Mouse (Mus musculus): ENCODE measurements at regions not wholly inside any gene's neighbourhood (a gene's known extent, or its start where the extent isn't known, plus 50 kb on each side); places are given as distances from the start of the nearest gene placed in this dataset.
A peak's percentile ranks its signal among the peaks of the same experiment; 100 is the strongest.

- in situ Hi-C loops (cut with MboI; ENCODE audit: low sequenced_read_pairs in 2 of 2, unreplicated experiment in 2 of 2) = no loop called here
- Histone ChIP-seq H3K9me3 (ENCODE audit: control insufficient read depth, insufficient read depth, low read depth, low read length) (no peaks in the 10 kb centered on the region), H3K4me1 (ENCODE audit: control insufficient read depth in 2 of 2, insufficient read depth in 2 of 2, low read length in 2 of 2, poor library complexity in 1 of 2) (peaks cover 9 to 13% of the 10 kb centered on the region in 2 experiments), H3K4me3 (ENCODE audit: insufficient read depth in 1 of 2, low read depth in 1 of 2, low read length in 2 of 2, poor library complexity in 1 of 2, severe bottlenecking in 1 of 2) (no peak overlapping the region), H3K9ac (ENCODE audit: insufficient read depth, low read depth, low read length, poor library complexity, severe bottlenecking) (no peak overlapping the region), H3K36me3 (ENCODE audit: control insufficient read depth, insufficient read depth, low read length, poor library complexity, severe bottlenecking) (no peaks in the 10 kb centered on the region), H3K27ac (ENCODE audit: insufficient read depth, low read depth, low read length, poor library complexity, severe bottlenecking) (peak overlapping the region; percentile 20; the same call in 1 of the 2 replicates)
- DNase-seq (ENCODE audit: low read depth, low spot score) = peak; percentile 67
- TF ChIP-seq ZC3H11A (IDR thresholded peaks at IDR 0.05; ENCODE audit: borderline replicate concordance, low read depth, low read length) (no peak), ZNF384 (IDR thresholded peaks at IDR 0.05; ENCODE audit: low read depth, low read length) (no peak), CHD2 (IDR thresholded peaks at IDR 0.05; ENCODE audit: low read depth, low read length) (no peak), MAFK (IDR thresholded peaks at IDR 0.05; ENCODE audit: insufficient read depth, low read depth, low read length) (no peak), HCFC1 (IDR thresholded peaks at IDR 0.05; ENCODE audit: borderline replicate concordance, insufficient read depth, low read length) (no peak)
These were observed 127.7 kb downstream of the Emx2 start for GRCm38 (mm10) chr19:59585835-59586234.

DNA sequence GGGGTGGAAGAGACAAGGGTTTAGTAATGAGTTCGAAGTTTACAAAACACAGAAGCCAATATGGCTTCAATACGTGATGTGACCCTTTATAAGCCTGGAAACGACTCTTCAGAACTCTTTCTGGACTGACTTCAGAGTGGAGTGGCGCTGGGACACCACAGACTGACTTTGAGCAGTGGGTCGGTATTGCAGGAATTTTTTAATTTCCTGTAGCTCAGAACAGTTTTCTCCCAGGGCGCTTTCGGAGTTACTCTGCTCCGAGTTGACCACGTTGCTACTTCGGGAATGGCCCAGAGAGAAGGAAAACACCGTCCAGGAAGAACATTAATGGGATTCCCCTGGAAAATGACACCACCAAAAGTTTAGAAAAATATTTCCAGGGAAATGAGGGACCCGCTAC is 129.1 kb downstream of the Emx2 start:
- H3K4me3 ChIP-seq (ENCODE audit: insufficient read depth in 1 of 2, low read depth in 1 of 2, low read length in 2 of 2, poor library complexity in 1 of 2, severe bottlenecking in 1 of 2) = no peak overlapping the region
- H3K9ac ChIP-seq (ENCODE audit: insufficient read depth, low read depth, low read length, poor library complexity, severe bottlenecking) = no peak overlapping the region
- in situ Hi-C loops (cut with MboI; ENCODE audit: low sequenced_read_pairs in 2 of 2, unreplicated experiment in 2 of 2) = no loop called here
- H3K4me1 ChIP-seq (ENCODE audit: control insufficient read depth in 2 of 2, insufficient read depth in 2 of 2, low read length in 2 of 2, poor library complexity in 1 of 2) = peaks cover 7 to 13% of the 10 kb centered on the region in 2 experiments
- H3K36me3 ChIP-seq (ENCODE audit: control insufficient read depth, insufficient read depth, low read length, poor library complexity, severe bottlenecking) = no peaks in the 10 kb centered on the region
- TF ChIP-seq MAFK (IDR thresholded peaks at IDR 0.05; ENCODE audit: insufficient read depth, low read depth, low read length) (no peak), HCFC1 (IDR thresholded peaks at IDR 0.05; ENCODE audit: borderline replicate concordance, insufficient read depth, low read length) (no peak), CHD2 (IDR thresholded peaks at IDR 0.05; ENCODE audit: low read depth, low read length) (no peak), ZNF384 (IDR thresholded peaks at IDR 0.05; ENCODE audit: low read depth, low read length) (no peak)
- no peaks in the 10 kb centered on the region for H3K9me3 ChIP-seq (ENCODE audit: control insufficient read depth, insufficient read depth, low read depth, low read length)
- no peak for DNase-seq (ENCODE audit: low read depth, low spot score)
- no peak overlapping the region for H3K27ac ChIP-seq (ENCODE audit: insufficient read depth, low read depth, low read length, poor library complexity, severe bottlenecking)

DNA sequence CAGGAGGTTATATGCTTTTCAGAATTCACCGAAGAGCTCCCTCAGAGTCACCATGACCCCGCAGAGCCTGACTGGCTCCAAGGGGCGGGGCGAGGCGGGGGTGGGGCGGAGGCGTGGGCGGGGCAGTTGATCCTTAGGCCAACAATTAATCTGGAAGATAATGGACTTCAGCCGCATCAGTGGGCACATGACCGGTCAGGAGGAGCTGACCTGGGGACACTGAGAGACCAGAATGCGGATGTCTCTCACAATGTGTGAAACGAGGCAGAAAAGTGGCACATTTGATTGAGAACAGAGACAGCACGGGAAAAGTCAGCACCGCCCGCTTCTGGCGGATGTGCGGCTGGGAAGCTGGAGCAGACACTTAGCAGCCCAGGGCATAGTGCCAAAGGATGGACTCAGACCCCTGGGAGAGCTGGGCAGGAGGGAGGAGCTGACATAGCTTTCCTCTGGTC is 129.9 kb downstream of the Emx2 start:
- DNase-seq (ENCODE audit: low read depth, low spot score) = peak; percentile 30
- Histone ChIP-seq H3K4me3 (ENCODE audit: insufficient read depth in 1 of 2, low read depth in 1 of 2, low read length in 2 of 2, poor library complexity in 1 of 2, severe bottlenecking in 1 of 2) (peak overlapping the region; percentile 12 to 42; a peak in 3 of 4 replicates), H3K9me3 (ENCODE audit: control insufficient read depth, insufficient read depth, low read depth, low read length) (no peaks in the 10 kb centered on the region), H3K4me1 (ENCODE audit: control insufficient read depth in 2 of 2, insufficient read depth in 2 of 2, low read length in 2 of 2, poor library complexity in 1 of 2) (peaks cover 7 to 13% of the 10 kb centered on the region in 2 experiments), H3K9ac (ENCODE audit: insufficient read depth, low read depth, low read length, poor library complexity, severe bottlenecking) (no peak overlapping the region), H3K27ac (ENCODE audit: insufficient read depth, low read depth, low read length, poor library complexity, severe bottlenecking) (no peak overlapping the region), H3K36me3 (ENCODE audit: control insufficient read depth, insufficient read depth, low read length, poor library complexity, severe bottlenecking) (no peaks in the 10 kb centered on the region)
- TF ChIP-seq ZNF384 (IDR thresholded peaks at IDR 0.05; ENCODE audit: low read depth, low read length) (no peak), CHD2 (IDR thresholded peaks at IDR 0.05; ENCODE audit: low read depth, low read length) (no peak), ZC3H11A (IDR thresholded peaks at IDR 0.05; ENCODE audit: borderline replicate concordance, low read depth, low read length) (no peak), MAFK (IDR thresholded peaks at IDR 0.05; ENCODE audit: insufficient read depth, low read depth, low read length) (no peak), HCFC1 (IDR thresholded peaks at IDR 0.05; ENCODE audit: borderline replicate concordance, insufficient read depth, low read length) (no peak)
- in situ Hi-C loops (cut with MboI; ENCODE audit: low sequenced_read_pairs in 2 of 2, unreplicated experiment in 2 of 2) = no loop called here

- Histone ChIP-seq H3K9ac (ENCODE audit: insufficient read depth, low read depth, low read length, poor library complexity, severe bottlenecking) (no peak overlapping the region), H3K36me3 (ENCODE audit: control insufficient read depth, insufficient read depth, low read length, poor library complexity, severe bottlenecking) (no peaks in the 10 kb centered on the region), H3K4me3 (ENCODE audit: insufficient read depth in 1 of 2, low read depth in 1 of 2, low read length in 2 of 2, poor library complexity in 1 of 2, severe bottlenecking in 1 of 2) (no peak overlapping the region), H3K4me1 (ENCODE audit: control insufficient read depth in 2 of 2, insufficient read depth in 2 of 2, low read length in 2 of 2, poor library complexity in 1 of 2) (peaks cover 7 to 11% of the 10 kb centered on the region in 2 experiments), H3K9me3 (ENCODE audit: control insufficient read depth, insufficient read depth, low read depth, low read length) (no peaks in the 10 kb centered on the region), H3K27ac (ENCODE audit: insufficient read depth, low read depth, low read length, poor library complexity, severe bottlenecking) (no peak overlapping the region)
- no peak for TF ChIP-seq ZNF384 (IDR thresholded peaks at IDR 0.05; ENCODE audit: low read depth, low read length)
- 0 out of 2 replicates have a peak, but pooled peaks have one; percentile 28 for TF ChIP-seq MAFK (IDR thresholded peaks at IDR 0.05; ENCODE audit: insufficient read depth, low read depth, low read length)
- in situ Hi-C loops (cut with MboI; ENCODE audit: low sequenced_read_pairs in 2 of 2, unreplicated experiment in 2 of 2) = no loop called here
- DNase-seq (ENCODE audit: low read depth, low spot score) = no peak
These were observed 131.8 kb downstream of the Emx2 start for GRCm38 (mm10) chr19:59590021-59590420.

DNA sequence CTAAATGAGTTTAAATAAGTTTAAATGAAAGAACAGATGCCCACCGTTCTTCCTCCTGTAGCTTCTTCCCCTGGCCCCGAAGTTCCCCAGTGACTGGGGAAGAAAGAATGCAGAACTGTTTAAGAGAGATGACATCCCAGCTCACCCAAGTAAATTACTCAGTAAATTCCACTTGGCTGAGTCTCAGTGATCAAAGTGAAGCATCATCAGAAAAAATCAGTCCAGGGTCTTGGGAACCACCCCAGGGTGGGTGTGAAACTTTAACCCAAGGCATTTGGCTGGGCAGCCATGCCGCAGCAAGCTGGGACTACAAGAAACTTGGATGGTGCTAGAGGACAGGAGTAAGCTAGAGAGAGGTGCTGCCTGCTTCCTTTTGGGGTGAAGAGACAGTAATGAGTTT is 133.9 kb downstream of the Emx2 start:
- Histone ChIP-seq H3K9ac (ENCODE audit: insufficient read depth, low read depth, low read length, poor library complexity, severe bottlenecking) (no peak overlapping the region), H3K4me1 (ENCODE audit: control insufficient read depth in 2 of 2, insufficient read depth in 2 of 2, low read length in 2 of 2, poor library complexity in 1 of 2) (peaks cover 0 to under 1% of the 10 kb centered on the region in 2 experiments; a peak in 2 of 4 replicates), H3K27ac (ENCODE audit: insufficient read depth, low read depth, low read length, poor library complexity, severe bottlenecking) (no peak overlapping the region), H3K36me3 (ENCODE audit: control insufficient read depth, insufficient read depth, low read length, poor library complexity, severe bottlenecking) (no peaks in the 10 kb centered on the region), H3K9me3 (ENCODE audit: control insufficient read depth, insufficient read depth, low read depth, low read length) (no peaks in the 10 kb centered on the region), H3K4me3 (ENCODE audit: insufficient read depth in 1 of 2, low read depth in 1 of 2, low read length in 2 of 2, poor library complexity in 1 of 2, severe bottlenecking in 1 of 2) (no peak overlapping the region)
- in situ Hi-C loops (cut with MboI; ENCODE audit: low sequenced_read_pairs in 2 of 2, unreplicated experiment in 2 of 2) = no loop called here
- DNase-seq (ENCODE audit: low read depth, low spot score) = no peak
- TF ChIP-seq ZC3H11A (IDR thresholded peaks at IDR 0.05; ENCODE audit: borderline replicate concordance, low read depth, low read length) = no peak
- no peak for TF ChIP-seq CHD2 (IDR thresholded peaks at IDR 0.05; ENCODE audit: low read depth, low read length)
- TF ChIP-seq ZNF384 (IDR thresholded peaks at IDR 0.05; ENCODE audit: low read depth, low read length) = no peak
- TF ChIP-seq MAFK (IDR thresholded peaks at IDR 0.05; ENCODE audit: insufficient read depth, low read depth, low read length) = no peak
- no peak for TF ChIP-seq HCFC1 (IDR thresholded peaks at IDR 0.05; ENCODE audit: borderline replicate concordance, insufficient read depth, low read length)
